Mouse (Mus musculus) thymus, adult 2 months (tissue): ENCODE measurements at regions not wholly inside any gene's neighbourhood (a gene's known extent, or its start where the extent isn't known, plus 50 kb on each side); places are given as distances from the start of the nearest gene placed in this dataset.

Experiments used
- DNase-seq: peaks from one replicate; pipeline ENCODE4 v3.0.0; 2021
- H3K27ac ChIP-seq: fragments of 200-500 bp; 2 replicates; pipeline ENCODE4 v1.5.1; 2012; ENCODE audit warnings: low read length, control low read depth; ENCODE audit not compliant: control insufficient read depth, insufficient read depth
- H3K27me3 ChIP-seq: fragments of 200-500 bp; 2 replicates; pipeline ENCODE4 v1.6.1; 2012; ENCODE audit warnings: mild to moderate bottlenecking, low read length, moderate library complexity, mixed read lengths; ENCODE audit not compliant: control insufficient read depth, insufficient read depth
- H3K36me3 ChIP-seq: fragments of 200-500 bp; 2 replicates; pipeline ENCODE4 v1.6.1; 2012; ENCODE audit warnings: mild to moderate bottlenecking, low read length, moderate library complexity; ENCODE audit not compliant: control insufficient read depth, insufficient read depth
- H3K4me1 ChIP-seq: fragments of 200-500 bp; replicated peaks from 2 replicates; pipeline ENCODE4 v1.6.1; 2012; ENCODE audit warnings: low read length; ENCODE audit not compliant: control insufficient read depth, insufficient read depth
- H3K4me3 ChIP-seq: fragments of 200-500 bp; 2 replicates; pipeline ENCODE4 v1.5.1; 2012; ENCODE audit warnings: mild to moderate bottlenecking, low read length, control low read depth, moderate library complexity; ENCODE audit not compliant: control insufficient read depth, insufficient read depth
- CTCF ChIP-seq: fragments of 200-500 bp; IDR thresholded peaks from 2 replicates; pipeline ENCODE4 v1.5.1; 2012; ENCODE audit warnings: mild to moderate bottlenecking, control low read depth, low read length, moderate library complexity, borderline replicate concordance; ENCODE audit not compliant: control insufficient read depth, poor library complexity, insufficient read depth; ENCODE audit errors: extremely low read depth
- POLR2A ChIP-seq: fragments of 200-500 bp; IDR thresholded peaks from 2 replicates; pipeline ENCODE4 v1.6.1; 2012; ENCODE audit warnings: mild to moderate bottlenecking, low read length, control low read depth, moderate library complexity; ENCODE audit not compliant: control insufficient read depth, poor library complexity, insufficient read depth; ENCODE audit errors: extremely low read depth
- WGBS: fragments of 180-500 bp; shearing (Covaris S2); methylation state at CpG from one replicate; pipeline ENCODE4 v1.1.7; 2018; 5-methylcytosine and 5-hydroxymethylcytosine counted together

- no peak overlapping the region for H3K27ac ChIP-seq
- WGBS: 93% methylated on average over 3 of the region's 3 CpGs
- no peak for DNase-seq
- H3K36me3 ChIP-seq: no peaks in the 10 kb centered on the region
- H3K27me3 ChIP-seq: no peaks in the 10 kb centered on the region
- no peak overlapping the region for H3K4me3 ChIP-seq
- H3K4me1 ChIP-seq: no peaks in the 10 kb centered on the region
- no peak for TF ChIP-seq POLR2A
- TF ChIP-seq CTCF: no peak
Measured at GRCm38 (mm10) chr17:7467638-7468037, 82.4 kb upstream of the Unc93a2 start.

DNA sequence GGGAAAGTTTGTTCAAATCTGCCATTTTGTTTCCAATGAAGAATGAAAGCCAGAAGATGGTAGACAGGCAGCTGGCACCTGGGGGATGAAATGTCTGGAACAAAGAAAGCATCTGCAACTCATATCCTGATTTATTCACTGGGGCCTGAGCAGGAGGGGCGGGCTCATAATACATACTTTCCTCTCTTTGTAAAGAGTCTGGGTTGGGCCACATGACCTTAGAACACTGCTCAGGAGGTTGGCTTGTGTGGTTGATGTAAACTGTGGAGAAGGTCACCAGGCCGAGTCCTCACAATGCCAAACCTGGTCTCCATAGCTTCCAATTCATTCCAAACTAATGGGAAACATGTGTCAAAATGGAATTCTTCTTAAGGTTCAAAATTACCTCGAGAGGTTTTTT lies 79.6 kb upstream of the Unc93a2 start:
- Histone ChIP-seq H3K4me1 (no peaks in the 10 kb centered on the region), H3K4me3 (no peak overlapping the region), H3K36me3 (no peaks in the 10 kb centered on the region), H3K27ac (no peak overlapping the region), H3K27me3 (no peaks in the 10 kb centered on the region)
- DNase-seq: no peak
- WGBS: 91% methylated on average over 3 of the region's 3 CpGs
- TF ChIP-seq POLR2A: no peak
- TF ChIP-seq CTCF: no peak

DNA sequence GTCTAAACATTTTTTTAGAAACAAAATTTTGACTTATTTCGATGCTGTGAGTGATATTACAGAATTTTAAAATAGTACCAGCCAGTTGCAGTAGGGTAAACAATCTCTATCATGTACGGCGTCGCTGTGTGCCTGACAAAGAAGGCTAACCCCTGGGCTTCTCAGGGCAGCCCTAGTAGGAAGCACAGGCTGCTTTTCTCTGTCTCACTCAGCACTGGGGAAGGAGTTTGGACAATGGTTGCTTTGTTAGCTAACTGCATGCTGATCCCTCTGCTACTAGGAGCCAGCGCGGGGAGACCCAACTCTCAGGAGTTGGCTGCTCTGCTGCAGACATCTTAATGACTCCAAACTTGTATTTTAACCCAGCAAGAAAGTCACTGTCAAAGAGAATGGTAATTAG lies 75.9 kb upstream of the Unc93a2 start:
- WGBS: 91% methylated on average over 6 of the region's 6 CpGs
- Histone ChIP-seq H3K4me1 (no peaks in the 10 kb centered on the region), H3K27me3 (no peaks in the 10 kb centered on the region), H3K4me3 (no peak overlapping the region), H3K36me3 (no peaks in the 10 kb centered on the region), H3K27ac (no peak overlapping the region)
- TF ChIP-seq POLR2A: no peak
- no peak for TF ChIP-seq CTCF
- DNase-seq: no peak

DNA sequence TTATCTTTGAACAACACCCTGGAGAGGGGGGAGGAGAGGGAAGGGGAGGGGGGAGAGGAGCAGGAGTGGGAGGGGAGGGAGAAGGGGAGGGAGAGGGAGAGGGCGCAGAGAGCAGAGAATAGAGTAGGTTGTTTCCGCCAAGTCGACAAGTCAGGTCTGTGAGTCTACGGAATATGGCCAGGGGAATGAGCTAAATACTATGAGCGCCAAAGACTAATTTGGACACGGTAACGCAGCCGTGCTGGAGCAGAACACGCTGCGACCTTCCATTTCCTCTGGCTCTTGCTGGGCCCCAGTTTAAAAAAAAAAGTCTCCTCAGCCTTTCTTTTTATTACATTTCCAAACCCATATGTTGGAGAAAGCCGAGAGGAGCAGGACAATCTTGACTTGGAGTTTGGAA lies 71.7 kb upstream of the Unc93a2 start:
- DNase-seq: no peak
- TF ChIP-seq CTCF: no peak
- no peak for TF ChIP-seq POLR2A
- no peak overlapping the region for H3K27ac ChIP-seq
- H3K4me3 ChIP-seq: no peak overlapping the region
- no peaks in the 10 kb centered on the region for H3K27me3 ChIP-seq
- H3K36me3 ChIP-seq: no peaks in the 10 kb centered on the region
- no peaks in the 10 kb centered on the region for H3K4me1 ChIP-seq
- 97% methylated on average over 11 of the region's 11 CpGs for WGBS

DNA sequence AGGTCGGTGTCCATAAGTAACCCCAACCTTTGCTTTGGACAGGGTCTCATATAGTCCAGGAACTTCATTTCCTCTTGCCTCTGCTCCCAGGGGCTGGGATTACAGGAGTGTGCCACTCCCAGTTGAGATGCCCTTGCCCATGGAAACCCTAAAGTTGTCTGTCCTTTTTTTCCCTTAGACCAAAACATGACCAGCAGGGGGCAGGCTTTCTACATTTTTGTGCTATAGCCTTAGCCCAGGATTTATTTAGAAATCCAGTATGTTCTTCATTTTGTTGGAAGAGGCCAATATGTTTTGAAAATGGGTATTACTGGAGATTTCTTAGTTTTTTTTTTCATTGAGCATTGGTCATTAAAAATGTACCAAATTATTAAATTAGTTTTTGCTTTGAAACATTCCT lies 58.6 kb upstream of the Unc93a2 start:
- 85% methylated on average over 1 of the region's 1 CpGs for WGBS
- Histone ChIP-seq H3K4me3 (no peak overlapping the region), H3K27me3 (no peaks in the 10 kb centered on the region), H3K36me3 (no peaks in the 10 kb centered on the region), H3K4me1 (no peaks in the 10 kb centered on the region), H3K27ac (no peak overlapping the region)
- no peak for TF ChIP-seq CTCF
- no peak for TF ChIP-seq POLR2A
- DNase-seq: peak; percentile 43

GRCm38 (mm10) chr17:7435075-7435474 lies 49.8 kb upstream of the Unc93a2 start:
- no peaks in the 10 kb centered on the region for H3K36me3 ChIP-seq

More at GRCm38 (mm10) chr17:7435075-7435474, 49.8 kb upstream of the Unc93a2 start:
- DNase-seq: no peak
- no peak overlapping the region for H3K4me3 ChIP-seq
- no peaks in the 10 kb centered on the region for H3K27me3 ChIP-seq
- 66% methylated on average over 3 of the region's 3 CpGs for WGBS
- no peak for TF ChIP-seq CTCF
- H3K4me1 ChIP-seq: no peaks in the 10 kb centered on the region
- H3K27ac ChIP-seq: no peak overlapping the region
